Mouse (Mus musculus) liver, embryonic 16.5 days (tissue): Measurements from ENCODE around the gene Klhdc10. TPM values are rescaled to one million over a fixed set of nuclear protein-coding genes. Genes with fewer than 3 reads are reported as not detected.

Experiments used
- ATAC-seq: fragments of 200-750 bp; cut with Nextera tagmentation; 2 replicates; pipeline ENCODE4 v1.8.0; 2017; ENCODE audit warnings: low read depth, mild to moderate bottlenecking, moderate number of reproducible peaks, moderate library complexity
- H3K27ac ChIP-seq: fragments of 300-500 bp; sonication (generic); 2 replicates; pipeline ENCODE4 v1.5.1; 2014; ENCODE audit warnings: mild to moderate bottlenecking, low read length
- H3K27me3 ChIP-seq: fragments of 300-500 bp; sonication (generic); 2 replicates; pipeline ENCODE4 v1.6.1; 2014; ENCODE audit warnings: low read depth, low read length, mixed read lengths; ENCODE audit not compliant: control insufficient read depth, insufficient read depth
- H3K36me3 ChIP-seq: fragments of 300-500 bp; sonication (generic); 2 replicates; pipeline ENCODE4 v1.6.1; 2014; ENCODE audit warnings: mild to moderate bottlenecking; ENCODE audit not compliant: control insufficient read depth, insufficient read depth
- H3K4me1 ChIP-seq: fragments of 300-500 bp; sonication (generic); 2 replicates; pipeline ENCODE4 v1.6.1; 2014; ENCODE audit warnings: low read depth, low read length, mixed read lengths; ENCODE audit not compliant: control insufficient read depth
- H3K4me2 ChIP-seq: fragments of 300-500 bp; sonication (generic); 2 replicates; pipeline ENCODE4 v1.6.1; 2014; ENCODE audit warnings: low read depth, low read length, mixed read lengths
- H3K4me3 ChIP-seq: fragments of 300-500 bp; sonication (generic); 2 replicates; pipeline ENCODE4 v1.5.1; 2014; ENCODE audit warnings: low read depth, mild to moderate bottlenecking, low read length
- H3K9ac ChIP-seq: fragments of 300-500 bp; sonication (generic); 2 replicates; pipeline ENCODE4 v1.6.1; 2014; ENCODE audit warnings: low read depth, low read length
- H3K9me3 ChIP-seq: fragments of 300-500 bp; sonication (generic); replicated peaks from 2 replicates; pipeline ENCODE4 v1.6.1; 2016; ENCODE audit warnings: low read length; ENCODE audit not compliant: control insufficient read depth
- WGBS: fragments of 180-500 bp; shearing (Covaris S2); extraction: QIAGEN DNeasy Blood & Tissue Kit; methylation state at CpG from one replicate; pipeline ENCODE4 v1.1.7; 2014; ENCODE audit not compliant: insufficient replicate concordance; 5-methylcytosine and 5-hydroxymethylcytosine counted together
- polyA plus RNA-seq: library from polyadenylated mRNA; unstranded; fragments of >200 nt; fragmentation: Nextera tagmentation; extraction: Ambion mirVana; gene quantifications from 2 replicates; pipeline ENCODE4 v1.2.1, GENCODE M21; 2015

Gene Klhdc10
- polyA plus RNA-seq, 1 experiment from 2014 or later = 7.5 TPM

DNA sequence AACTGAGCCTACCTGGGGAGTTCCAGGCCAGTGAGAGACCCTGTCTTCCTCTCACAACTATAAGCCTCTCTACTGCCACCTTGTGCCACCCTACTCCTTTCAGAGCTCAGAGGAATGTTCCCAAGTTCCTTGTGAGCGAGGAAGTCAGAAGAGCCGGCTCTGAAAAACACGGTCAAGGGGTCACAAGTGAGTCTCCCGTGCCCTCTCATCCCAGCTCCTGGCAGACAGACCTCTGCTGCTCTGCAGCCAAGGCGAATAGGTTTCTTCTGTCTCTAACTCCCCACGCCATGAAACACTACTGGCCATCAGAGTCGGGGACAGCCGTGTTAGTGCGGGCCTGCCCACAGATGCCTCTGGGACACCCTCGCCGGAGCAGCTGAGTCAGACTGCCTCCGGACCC lies 67.0 kb downstream of the Klhdc10 start:
- H3K4me1 ChIP-seq = no peaks in the 10 kb centered on the region
- H3K36me3 ChIP-seq = no peaks in the 10 kb centered on the region
- H3K27ac ChIP-seq = no peak overlapping the region
- H3K27me3 ChIP-seq = no peaks in the 10 kb centered on the region
- WGBS = 44% methylated on average over 12 of the region's 12 CpGs
- no peak overlapping the region for H3K4me3 ChIP-seq
- no peaks in the 10 kb centered on the region for H3K9me3 ChIP-seq
- H3K9ac ChIP-seq = no peak overlapping the region
- no peak overlapping the region for H3K4me2 ChIP-seq
- no peak for ATAC-seq

DNA sequence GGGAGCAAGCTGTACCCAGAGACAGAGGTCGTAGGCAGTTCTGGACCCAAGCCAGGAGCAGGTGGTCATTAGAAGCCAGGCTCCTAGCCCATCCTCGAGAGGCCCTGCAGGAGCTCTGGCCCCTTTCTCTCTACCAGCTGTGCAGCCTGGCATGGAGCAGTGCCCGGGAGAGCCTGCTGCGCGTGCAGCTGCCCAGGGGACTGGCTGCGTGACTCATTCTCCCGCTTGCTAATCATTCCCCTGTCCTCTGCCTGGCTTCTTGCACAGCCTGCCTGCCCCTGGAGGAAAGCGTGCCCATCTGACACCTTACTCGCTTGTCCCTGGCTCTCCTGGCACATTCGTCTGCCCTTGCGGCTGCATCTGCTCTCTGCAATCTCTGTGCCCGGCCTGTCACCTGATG lies 67.7 kb downstream of the Klhdc10 start:
- Histone ChIP-seq H3K9ac (no peak overlapping the region), H3K4me2 (no peak overlapping the region), H3K4me1 (no peaks in the 10 kb centered on the region), H3K9me3 (no peaks in the 10 kb centered on the region), H3K36me3 (no peaks in the 10 kb centered on the region), H3K27ac (no peak overlapping the region), H3K4me3 (no peak overlapping the region), H3K27me3 (no peaks in the 10 kb centered on the region)
- 82% methylated on average over 12 of the region's 12 CpGs for WGBS
- ATAC-seq = no peak

DNA sequence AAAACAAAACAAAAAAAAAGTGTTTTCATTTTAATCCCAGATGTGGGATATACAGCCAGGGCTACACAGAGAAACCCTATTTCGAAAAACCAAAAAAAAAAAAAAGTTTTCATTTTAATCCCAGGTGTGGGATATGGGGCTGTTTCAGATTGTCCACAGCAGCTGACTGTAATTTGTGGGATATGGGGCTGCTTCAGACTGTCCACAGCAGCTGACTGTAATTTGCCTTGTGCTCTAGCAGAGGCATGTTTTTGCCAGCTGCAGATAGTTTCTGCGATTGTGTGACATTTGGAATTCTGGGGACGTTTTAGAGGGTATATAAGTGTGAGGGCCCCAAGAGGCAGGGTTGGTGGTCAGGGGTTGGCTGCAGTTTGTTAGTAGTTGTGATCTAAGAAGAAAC lies 70.0 kb downstream of the Klhdc10 start:
- Histone ChIP-seq H3K9me3 (no peaks in the 10 kb centered on the region), H3K27ac (no peak overlapping the region), H3K9ac (no peak overlapping the region), H3K27me3 (no peaks in the 10 kb centered on the region), H3K4me1 (no peaks in the 10 kb centered on the region), H3K4me2 (no peak overlapping the region), H3K36me3 (no peaks in the 10 kb centered on the region), H3K4me3 (no peak overlapping the region)
- ATAC-seq = no peak
- WGBS = 50% methylated on average over 3 of the region's 3 CpGs

DNA sequence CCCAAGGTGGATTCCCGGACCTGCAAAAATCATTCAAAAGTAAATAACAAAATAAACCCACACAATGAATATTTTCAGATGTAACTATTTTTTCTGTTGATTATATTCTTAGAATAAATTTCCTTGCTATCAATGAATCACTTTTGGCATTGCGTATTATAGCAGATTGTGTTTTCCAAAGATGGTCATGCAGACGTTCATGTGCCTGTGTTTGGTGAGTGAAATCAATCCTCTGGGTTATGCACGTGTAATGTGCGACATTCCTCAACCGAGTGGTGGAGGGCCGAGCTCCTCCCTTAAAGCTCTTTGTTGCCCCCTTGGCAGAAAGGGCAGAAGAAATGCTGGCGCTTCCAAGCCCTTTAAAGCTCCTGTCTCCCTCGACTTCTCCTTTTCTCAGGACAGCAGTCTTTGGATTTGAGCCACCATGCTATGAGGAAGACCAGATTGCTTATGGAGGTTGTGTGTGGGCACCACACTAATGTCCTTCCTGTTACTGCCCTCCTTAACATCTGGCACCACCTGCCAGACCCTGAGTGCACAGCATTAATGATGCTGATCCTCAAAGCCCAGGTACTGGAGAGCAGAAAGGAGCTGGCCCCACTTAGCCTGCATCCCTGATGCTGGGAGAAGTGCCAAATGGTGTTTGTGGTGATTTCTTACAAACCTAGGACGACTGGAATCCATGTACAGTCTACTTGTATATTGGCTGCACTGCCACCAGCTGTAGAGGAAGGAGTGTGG lies 74.5 kb downstream of the Klhdc10 start:
- no peak overlapping the region for H3K27ac ChIP-seq
- H3K9ac ChIP-seq = no peak overlapping the region
- no peaks in the 10 kb centered on the region for H3K27me3 ChIP-seq
- no peak overlapping the region for H3K4me2 ChIP-seq
- H3K4me3 ChIP-seq = no peak overlapping the region
- no peaks in the 10 kb centered on the region for H3K4me1 ChIP-seq
- no peak for ATAC-seq
- WGBS = 67% methylated on average over 10 of the region's 10 CpGs
- H3K9me3 ChIP-seq = no peaks in the 10 kb centered on the region
- H3K36me3 ChIP-seq = peaks cover 19% of the 10 kb centered on the region

DNA sequence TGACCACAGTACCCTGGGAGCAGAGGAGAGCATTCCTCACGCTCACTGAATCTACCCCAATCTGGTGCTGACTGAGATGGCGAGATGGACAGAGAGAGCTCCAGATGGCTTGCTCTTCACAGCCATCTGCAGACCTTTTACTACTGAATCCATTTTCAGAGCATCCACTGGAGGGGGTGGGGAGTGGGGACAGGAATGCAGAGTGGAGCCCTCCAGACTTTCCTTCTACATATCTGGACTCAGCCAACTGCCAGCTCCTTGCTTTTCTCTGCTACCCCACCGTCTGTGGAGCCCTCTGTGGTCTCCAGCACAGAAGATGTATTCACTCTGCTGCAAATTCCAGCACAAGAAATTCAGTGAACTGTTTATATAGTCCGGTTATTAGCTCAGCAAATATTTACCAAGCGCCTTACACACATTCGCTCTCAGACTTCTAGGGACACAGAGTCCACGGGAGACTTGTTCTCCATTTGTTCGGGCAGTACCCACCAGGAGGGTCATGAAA lies 75.6 kb downstream of the Klhdc10 start:
- Histone ChIP-seq H3K36me3 (peaks cover 19% of the 10 kb centered on the region), H3K27me3 (no peaks in the 10 kb centered on the region), H3K9ac (no peak overlapping the region), H3K4me2 (no peak overlapping the region), H3K4me3 (no peak overlapping the region), H3K27ac (no peak overlapping the region), H3K4me1 (no peaks in the 10 kb centered on the region), H3K9me3 (no peaks in the 10 kb centered on the region)
- peak; percentile 72 for ATAC-seq
- 74% methylated on average over 8 of the region's 8 CpGs for WGBS

DNA sequence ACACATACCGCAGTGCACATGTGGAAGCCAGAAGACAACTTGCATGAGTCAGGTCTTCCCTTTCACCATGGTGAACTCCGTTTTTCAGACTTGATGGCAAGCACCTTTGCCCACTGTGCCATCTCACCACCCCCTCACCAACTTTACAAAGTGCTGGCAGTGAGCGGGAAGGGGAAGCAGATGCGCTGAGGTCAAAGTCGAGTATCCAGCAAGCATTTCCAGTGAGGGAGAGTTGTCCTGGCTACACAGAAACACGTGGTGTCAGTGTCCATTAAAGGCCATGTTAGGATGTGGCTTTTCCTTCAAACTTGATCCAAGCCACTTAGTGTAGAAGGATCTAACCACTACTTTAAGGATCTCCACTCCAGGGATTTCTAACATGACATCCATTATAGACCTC lies 76.1 kb downstream of the Klhdc10 start:
- 71% methylated on average over 6 of the region's 6 CpGs for WGBS
- Histone ChIP-seq H3K4me3 (no peak overlapping the region), H3K9ac (no peak overlapping the region), H3K36me3 (peaks cover 24% of the 10 kb centered on the region), H3K27ac (no peak overlapping the region), H3K27me3 (no peaks in the 10 kb centered on the region), H3K4me2 (no peak overlapping the region), H3K4me1 (no peaks in the 10 kb centered on the region), H3K9me3 (no peaks in the 10 kb centered on the region)
- ATAC-seq = peak; percentile 55

DNA sequence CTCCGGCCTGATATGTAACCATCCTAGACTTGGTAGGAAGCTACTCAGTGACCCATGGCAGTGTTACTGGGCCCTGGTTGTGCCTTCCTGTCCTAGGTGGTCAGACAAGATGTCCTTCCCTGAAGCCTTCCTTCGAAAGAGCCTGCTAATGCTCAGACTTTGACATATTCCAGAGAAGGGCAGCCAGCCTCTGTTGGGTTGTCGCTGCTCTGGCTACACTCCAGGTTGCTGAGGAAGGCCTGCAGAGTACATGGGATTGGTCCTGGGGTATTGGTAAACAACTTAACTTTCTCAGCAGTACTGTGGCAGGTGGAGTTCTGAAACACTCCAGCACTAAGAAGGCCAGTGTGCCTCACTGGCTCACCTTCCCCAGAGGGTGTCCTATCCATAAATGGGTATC lies 77.8 kb downstream of the Klhdc10 start:
- Histone ChIP-seq H3K4me1 (no peaks in the 10 kb centered on the region), H3K27me3 (no peaks in the 10 kb centered on the region), H3K27ac (no peak overlapping the region), H3K4me2 (no peak overlapping the region), H3K9ac (no peak overlapping the region), H3K36me3 (peaks cover 37% of the 10 kb centered on the region), H3K9me3 (no peaks in the 10 kb centered on the region), H3K4me3 (no peak overlapping the region)
- 81% methylated on average over 3 of the region's 3 CpGs for WGBS
- no peak for ATAC-seq

DNA sequence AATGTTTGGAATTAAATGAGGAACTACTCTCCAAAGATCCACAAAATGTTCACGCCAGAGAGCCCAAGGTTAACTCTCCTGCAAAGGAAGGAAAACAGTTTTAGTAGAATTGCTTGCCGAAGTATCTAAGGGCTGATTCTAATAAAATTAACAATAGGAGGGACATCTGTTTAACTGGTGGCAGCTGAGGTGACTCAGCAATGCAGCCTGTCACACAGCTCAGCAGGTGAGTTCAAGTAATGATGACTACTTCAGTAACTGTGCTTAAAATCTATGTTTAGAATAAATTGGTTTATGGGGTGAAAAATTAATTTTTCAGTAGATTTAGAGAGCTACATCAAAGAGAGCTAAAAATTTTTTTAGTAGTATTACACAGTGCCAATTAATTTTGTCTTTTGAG lies 81.2 kb downstream of the Klhdc10 start:
- H3K36me3 ChIP-seq = peaks cover 67% of the 10 kb centered on the region

DNA sequence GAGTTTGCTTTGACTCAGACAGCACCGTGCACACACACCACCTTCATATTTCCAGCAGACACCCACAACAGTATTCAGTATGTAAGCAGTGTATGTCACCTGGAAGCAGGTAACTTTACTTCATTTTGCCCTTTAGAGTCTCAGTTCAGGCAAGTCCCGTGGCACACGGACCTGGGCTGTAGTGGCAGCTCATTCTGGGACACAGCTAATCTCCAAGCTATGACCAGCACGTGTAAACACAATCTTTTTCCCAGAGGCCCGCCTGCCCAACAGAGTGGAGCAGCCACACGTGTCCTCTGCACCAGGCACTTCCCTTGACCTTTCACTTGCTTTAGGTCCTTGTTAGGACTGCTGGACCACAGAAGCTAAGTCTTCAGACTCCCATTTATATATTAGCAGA lies 84.8 kb downstream of the Klhdc10 start:
- no peaks in the 10 kb centered on the region for H3K9me3 ChIP-seq
- peaks cover 68% of the 10 kb centered on the region for H3K36me3 ChIP-seq
- no peak overlapping the region for H3K4me3 ChIP-seq
- H3K9ac ChIP-seq = no peak overlapping the region
- no peak overlapping the region for H3K4me2 ChIP-seq
- no peak overlapping the region for H3K27ac ChIP-seq
- 80% methylated on average over 6 of the region's 6 CpGs for WGBS
- no peaks in the 10 kb centered on the region for H3K4me1 ChIP-seq
- no peaks in the 10 kb centered on the region for H3K27me3 ChIP-seq
- ATAC-seq = no peak

More for the DNA sequence above, 81.2 kb downstream of the Klhdc10 start:
- no peak overlapping the region for H3K9ac ChIP-seq
- H3K4me1 ChIP-seq = no peaks in the 10 kb centered on the region
- WGBS = 86% methylated on average over 2 of the region's 2 CpGs
- no peak for ATAC-seq
- H3K27ac ChIP-seq = no peak overlapping the region
- H3K4me3 ChIP-seq = no peak overlapping the region
- H3K9me3 ChIP-seq = no peaks in the 10 kb centered on the region
- H3K4me2 ChIP-seq = no peak overlapping the region
- H3K27me3 ChIP-seq = no peaks in the 10 kb centered on the region
